Mouse (Mus musculus): ENCODE data around the gene 2700081O15Rik. TPM values are rescaled to one million over a fixed set of nuclear protein-coding genes. Genes with fewer than 3 reads are reported as not detected.

2700081O15Rik gene
- total and polyA plus RNA-seq, 3 experiments: 14.1 to 18.0 TPM; not detected in 1

DNA sequence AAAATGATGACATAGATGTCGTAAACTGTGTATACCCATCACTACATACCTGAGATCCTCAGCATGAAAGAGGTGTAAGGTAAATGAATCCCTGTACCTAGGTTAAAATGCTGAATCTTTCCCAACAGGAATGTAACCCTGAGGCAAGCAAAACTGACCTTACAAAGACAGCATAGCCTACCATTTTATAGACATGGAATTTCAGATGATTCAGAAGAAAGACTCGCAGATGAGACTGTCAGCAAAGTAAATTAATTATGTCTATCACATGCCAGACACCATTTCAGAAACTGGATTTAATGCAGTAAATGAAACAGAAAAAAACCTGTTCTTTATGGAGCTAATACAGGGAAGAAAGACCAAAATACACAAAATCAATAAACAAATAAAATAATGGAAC is 41.9 kb downstream of the 2700081O15Rik start:
- no peaks in the 10 kb centered on the region for H3K27me3 ChIP-seq (ENCODE audit: control insufficient read depth in 1 of 2, insufficient read depth in 2 of 2, low read length in 2 of 2)
- no peaks in the 10 kb centered on the region for H3K9me3 ChIP-seq (replicated peaks; ENCODE audit: insufficient read depth, low read length)
- TF ChIP-seq MAX (IDR thresholded peaks at IDR 0.05; ENCODE audit: low read length) (no peak), MYC (IDR thresholded peaks at IDR 0.05; ENCODE audit: low read depth, low read length) (no peak), ELF1 (IDR thresholded peaks at IDR 0.05; ENCODE audit: low read depth, low read length) (no peak), TBP (IDR thresholded peaks at IDR 0.05; ENCODE audit: low read depth, low read length) (no peak), TAL1 (IDR thresholded peaks at IDR 0.05; ENCODE audit: low read length) (no peak), ZC3H11A (IDR thresholded peaks at IDR 0.05; ENCODE audit: low read depth, low read length) (no peak), MEF2A (IDR thresholded peaks at IDR 0.05; ENCODE audit: extremely low read depth, insufficient replicate concordance, low read depth, low read length, poor library complexity, severe bottlenecking) (no peak), USF2 (IDR thresholded peaks at IDR 0.05; ENCODE audit: borderline replicate concordance in 1 of 2, insufficient read depth in 1 of 2, low read depth in 1 of 2, low read length in 2 of 2) (no peak), ZMIZ1 (IDR thresholded peaks at IDR 0.05; ENCODE audit: low read depth, low read length) (no peak), EP300 (IDR thresholded peaks at IDR 0.05; ENCODE audit: low read depth in 1 of 2, low read length in 2 of 2) (no peak), E2F4 (IDR thresholded peaks at IDR 0.05; ENCODE audit: borderline replicate concordance, low read depth, low read length) (no peak), GATA1 (IDR thresholded peaks at IDR 0.05; ENCODE audit: low read depth, low read length) (no peak)
- no peaks in the 10 kb centered on the region for H3K4me1 ChIP-seq (ENCODE audit: control insufficient read depth in 1 of 2, insufficient read depth in 2 of 2, low read length in 2 of 2)
- no peak overlapping the region for H3K4me3 ChIP-seq (ENCODE audit: control insufficient read depth in 1 of 2, insufficient read depth in 1 of 2, low read depth in 2 of 2, low read length in 2 of 2)
- H3K36me3 ChIP-seq (ENCODE audit: control insufficient read depth in 1 of 2, insufficient read depth in 2 of 2, low read length in 2 of 2): peaks cover 0 to 17% of the 10 kb centered on the region in 2 experiments; a peak in 2 of 4 replicates
- no peak overlapping the region for H3K27ac ChIP-seq (ENCODE audit: control insufficient read depth, low read depth, low read length)
- no peak for DNase-seq (ENCODE audit: low read depth, low spot score)
- no peak overlapping the region for H3K9ac ChIP-seq (ENCODE audit: control insufficient read depth, low read depth, low read length, poor library complexity, severe bottlenecking)
- H3K79me2 ChIP-seq (ENCODE audit: control insufficient read depth, insufficient read depth, low read length, poor library complexity): peaks cover 11% of the 10 kb centered on the region

- DNase-seq (ENCODE audit: low read depth, low spot score): peak; percentile 45
- Histone ChIP-seq H3K9ac (ENCODE audit: control insufficient read depth, low read depth, low read length, poor library complexity, severe bottlenecking) (no peak overlapping the region), H3K4me1 (ENCODE audit: control insufficient read depth in 1 of 2, insufficient read depth in 2 of 2, low read length in 2 of 2) (peaks cover 0 to 15% of the 10 kb centered on the region in 2 experiments; a peak in 1 of 4 replicates), H3K36me3 (ENCODE audit: control insufficient read depth in 1 of 2, insufficient read depth in 2 of 2, low read length in 2 of 2) (peaks cover 9 to 12% of the 10 kb centered on the region in 2 experiments), H3K27ac (ENCODE audit: control insufficient read depth, low read depth, low read length) (no peak overlapping the region), H3K27me3 (ENCODE audit: control insufficient read depth in 1 of 2, insufficient read depth in 2 of 2, low read length in 2 of 2) (no peaks in the 10 kb centered on the region), H3K9me3 (replicated peaks; ENCODE audit: insufficient read depth, low read length) (no peaks in the 10 kb centered on the region), H3K79me2 (ENCODE audit: control insufficient read depth, insufficient read depth, low read length, poor library complexity) (peaks cover 4% of the 10 kb centered on the region), H3K4me3 (ENCODE audit: control insufficient read depth in 1 of 2, insufficient read depth in 1 of 2, low read depth in 2 of 2, low read length in 2 of 2) (no peak overlapping the region)
- TF ChIP-seq RAD21 (IDR thresholded peaks at IDR 0.05; ENCODE audit: low read depth, low read length): no peak
- no peak for TF ChIP-seq MAFK (IDR thresholded peaks at IDR 0.05; ENCODE audit: borderline replicate concordance, low read depth, low read length)
Measured at GRCm38 (mm10) chr19:7467915-7468314, 50.5 kb downstream of the 2700081O15Rik start.

DNA sequence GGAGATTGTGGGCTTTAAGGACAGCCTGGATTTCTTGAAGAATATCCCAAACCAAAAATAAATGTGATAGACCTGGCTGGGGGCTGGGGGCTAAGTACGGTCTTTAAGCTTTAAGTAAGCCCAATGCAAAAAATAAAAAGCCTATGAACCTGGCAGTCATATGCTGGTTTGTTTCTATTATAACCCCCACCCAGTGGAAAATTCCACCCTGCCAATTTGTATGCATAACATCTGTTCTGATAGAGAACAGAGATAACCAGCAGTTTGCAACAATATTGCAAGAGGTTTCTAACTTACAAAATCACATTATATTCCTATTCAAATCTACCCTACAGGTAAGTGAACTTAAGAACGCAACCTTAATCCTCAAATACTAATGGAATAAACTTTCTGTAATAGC is 53.2 kb downstream of the 2700081O15Rik start:
- no peak overlapping the region for H3K27ac ChIP-seq (ENCODE audit: control insufficient read depth, low read depth, low read length)
- peaks cover 4% of the 10 kb centered on the region for H3K79me2 ChIP-seq (ENCODE audit: control insufficient read depth, insufficient read depth, low read length, poor library complexity)
- 0 out of 2 replicates have a peak, but pooled peaks have one; percentile 16 for TF ChIP-seq SIN3A (IDR thresholded peaks at IDR 0.05; ENCODE audit: low read length)
- peak; percentile 61; the same call in 1 of the 2 replicates for TF ChIP-seq ETS1 (IDR thresholded peaks at IDR 0.05; ENCODE audit: low read depth, low read length)
- no peak for TF ChIP-seq POLR2AphosphoS2 (IDR thresholded peaks at IDR 0.05; ENCODE audit: low read length)
- H3K27me3 ChIP-seq (ENCODE audit: control insufficient read depth in 1 of 2, insufficient read depth in 2 of 2, low read length in 2 of 2): no peaks in the 10 kb centered on the region
- no peaks in the 10 kb centered on the region for H3K9me3 ChIP-seq (replicated peaks; ENCODE audit: insufficient read depth, low read length)
- H3K4me3 ChIP-seq (ENCODE audit: control insufficient read depth in 1 of 2, insufficient read depth in 1 of 2, low read depth in 2 of 2, low read length in 2 of 2): no peak overlapping the region
- no peak for DNase-seq (ENCODE audit: low read depth, low spot score)
- no peak overlapping the region for H3K9ac ChIP-seq (ENCODE audit: control insufficient read depth, low read depth, low read length, poor library complexity, severe bottlenecking)
- peaks cover 0 to 15% of the 10 kb centered on the region in 2 experiments; a peak in 1 of 4 replicates for H3K4me1 ChIP-seq (ENCODE audit: control insufficient read depth in 1 of 2, insufficient read depth in 2 of 2, low read length in 2 of 2)
- H3K36me3 ChIP-seq (ENCODE audit: control insufficient read depth in 1 of 2, insufficient read depth in 2 of 2, low read length in 2 of 2): peaks cover 12 to 24% of the 10 kb centered on the region in 2 experiments
